Mouse (Mus musculus) erythroblast, embryonic 14.5 days (primary cell): ENCODE results near the gene Cdc42ep4.

Experiments
- GATA1 ChIP-seq: IDR thresholded peaks from 2 replicates; pipeline ENCODE4 v1.6.1; 2012; ENCODE audit warnings: low read length, inconsistent platforms, mixed read lengths
- TAL1 ChIP-seq: IDR thresholded peaks from 3 replicates; pipeline ENCODE4 v1.6.1; 2012; ENCODE audit warnings: low read length, inconsistent platforms, mixed read lengths

- TF ChIP-seq GATA1 (no peak), TAL1 (no peak)
Observed at GRCm38 (mm10) chr11:113747056-113747455, 4.6 kb downstream of the Cdc42ep4 start.
